Mouse (Mus musculus) intestine, embryonic 16.5 days (tissue): ENCODE measurements around the gene Zic2. TPM values are rescaled to one million over a fixed set of nuclear protein-coding genes. Genes with fewer than 3 reads are reported as not detected.

Experiments
- ATAC-seq: fragments of 200-750 bp; cut with Nextera tagmentation; 2 replicates; pipeline ENCODE4 v1.8.0; 2017; ENCODE audit warnings: moderate TSS enrichment, moderate library complexity
- H3K27ac ChIP-seq: fragments of 300-500 bp; sonication (generic); 2 replicates; pipeline ENCODE4 v1.5.1; 2014; ENCODE audit warnings: mild to moderate bottlenecking, low read length
- H3K27me3 ChIP-seq: fragments of 300-500 bp; sonication (generic); replicated peaks from 2 replicates; pipeline ENCODE4 v1.6.1; 2014; ENCODE audit warnings: low read length, control low read depth, mixed read lengths; ENCODE audit not compliant: control insufficient read depth, insufficient read depth
- H3K36me3 ChIP-seq: fragments of 300-500 bp; sonication (generic); 2 replicates; pipeline ENCODE4 v1.6.1; 2014; ENCODE audit warnings: low read length, control low read depth; ENCODE audit not compliant: control insufficient read depth, insufficient read depth
- H3K4me1 ChIP-seq: fragments of 300-500 bp; sonication (generic); 2 replicates; pipeline ENCODE4 v1.6.1; 2014; ENCODE audit warnings: low read length, control low read depth, mixed read lengths; ENCODE audit not compliant: control insufficient read depth, insufficient read depth
- H3K4me2 ChIP-seq: fragments of 300-500 bp; sonication (generic); 2 replicates; pipeline ENCODE4 v1.6.1; 2014; ENCODE audit warnings: low read depth, low read length, control low read depth
- H3K4me3 ChIP-seq: fragments of 300-500 bp; sonication (generic); 2 replicates; pipeline ENCODE4 v1.5.1; 2014; ENCODE audit warnings: mild to moderate bottlenecking, low read length
- H3K9ac ChIP-seq: fragments of 300-500 bp; sonication (generic); 2 replicates; pipeline ENCODE4 v1.6.1; 2014; ENCODE audit warnings: low read depth, low read length
- H3K9me3 ChIP-seq: fragments of 300-500 bp; sonication (generic); 2 replicates; pipeline ENCODE4 v1.6.1; 2016; ENCODE audit warnings: low read length, control low read depth; ENCODE audit not compliant: control insufficient read depth
- WGBS: fragments of 180-500 bp; shearing (Covaris S2); extraction: QIAGEN DNeasy Blood & Tissue Kit; methylation state at CpG from one replicate; pipeline ENCODE4 v1.1.7; 2014; 5-methylcytosine and 5-hydroxymethylcytosine counted together
- polyA plus RNA-seq: library from polyadenylated mRNA; unstranded; fragments of >200 nt; fragmentation: Nextera tagmentation; extraction: Ambion mirVana; gene quantifications from 2 replicates; pipeline ENCODE4 v1.2.1, GENCODE M21; 2015

Gene Zic2
- not detected in 2 replicates for polyA plus RNA-seq

- Histone ChIP-seq H3K9me3 (no peaks in the 10 kb centered on the region), H3K4me3 (peak within 1 kb of the TSS; percentile 41), H3K4me2 (peak within 1 kb of the TSS; percentile 65), H3K27me3 (peaks cover 79% of the 10 kb centered on the region), H3K9ac (no peak within 1 kb of the TSS), H3K27ac (no peak within 1 kb of the TSS), H3K36me3 (no peaks in the 10 kb centered on the region), H3K4me1 (peaks cover 18% of the 10 kb centered on the region)
- under 1% methylated on average over 54 of the region's 73 CpGs for WGBS
- peak; percentile 34 for ATAC-seq
Observed at GRCm38 (mm10) chr14:122474891-122475556, at the start of gene Zic2. TSS of gene Zic2 (plus strand) at chr14:122475435.

DNA sequence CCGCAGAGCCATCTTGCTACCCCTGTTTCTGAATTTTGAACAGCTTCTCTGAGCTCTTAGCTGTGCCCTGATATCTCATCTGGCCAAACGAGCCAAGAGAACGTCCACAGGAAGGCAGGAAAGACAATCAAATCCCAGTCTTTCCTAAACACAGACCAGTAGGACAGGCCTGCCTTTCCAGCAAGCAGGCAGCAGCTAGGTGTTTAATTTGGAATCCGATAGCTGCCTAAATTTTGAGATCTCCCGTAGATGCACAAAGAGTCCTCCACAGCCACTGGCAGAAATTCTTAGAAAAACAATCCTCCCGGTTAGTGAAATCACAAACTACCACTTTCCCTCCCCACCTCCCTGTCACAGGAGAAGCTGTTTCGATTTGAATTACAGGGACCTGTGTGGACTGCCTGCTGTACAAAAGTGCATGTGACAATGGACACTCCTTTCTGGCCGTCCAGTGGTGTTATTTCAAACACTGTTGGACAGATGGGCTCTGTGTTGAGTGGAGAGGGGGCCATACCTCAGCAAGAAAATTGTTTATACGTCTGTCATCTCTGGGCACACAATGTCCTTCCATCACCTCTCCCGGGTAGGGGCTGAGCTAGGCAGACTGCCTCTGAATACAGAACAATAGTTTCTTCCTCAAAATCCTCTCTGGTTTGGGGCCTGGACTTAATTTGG is 48.6 kb upstream of the Zic2 start:
- Histone ChIP-seq H3K4me2 (no peak overlapping the region), H3K36me3 (no peaks in the 10 kb centered on the region), H3K9me3 (no peaks in the 10 kb centered on the region), H3K4me3 (no peak overlapping the region), H3K4me1 (no peaks in the 10 kb centered on the region), H3K27me3 (no peaks in the 10 kb centered on the region), H3K9ac (no peak overlapping the region), H3K27ac (no peak overlapping the region)
- WGBS: 35% methylated on average over 10 of the region's 10 CpGs
- ATAC-seq: no peak

DNA sequence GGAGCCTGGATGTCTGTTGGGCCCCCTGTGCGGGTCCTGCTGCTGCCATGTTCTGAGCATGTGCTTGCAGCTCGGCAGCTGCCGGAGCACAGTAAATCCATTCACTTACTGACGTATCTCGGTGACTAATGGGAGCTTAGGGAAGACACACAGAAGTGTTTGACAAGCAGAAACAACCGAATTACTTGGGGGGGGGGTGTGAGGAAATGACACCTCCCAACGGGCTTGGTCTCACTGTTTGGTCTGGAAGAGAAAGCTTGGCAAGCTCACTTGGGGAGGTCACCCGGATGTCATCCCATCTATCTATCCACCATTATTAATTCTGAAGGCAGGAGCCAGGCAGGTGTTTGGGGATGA is 48.1 kb upstream of the Zic2 start:
- H3K4me1 ChIP-seq: no peaks in the 10 kb centered on the region
- no peak for ATAC-seq
- no peaks in the 10 kb centered on the region for H3K36me3 ChIP-seq
- H3K4me2 ChIP-seq: no peak overlapping the region
- no peak overlapping the region for H3K27ac ChIP-seq
- H3K9me3 ChIP-seq: no peaks in the 10 kb centered on the region
- H3K4me3 ChIP-seq: no peak overlapping the region
- no peaks in the 10 kb centered on the region for H3K27me3 ChIP-seq
- WGBS: 40% methylated on average over 8 of the region's 8 CpGs
- no peak overlapping the region for H3K9ac ChIP-seq

- H3K9ac ChIP-seq: no peak overlapping the region
- no peaks in the 10 kb centered on the region for H3K27me3 ChIP-seq
- H3K27ac ChIP-seq: no peak overlapping the region
- 77% methylated on average over 3 of the region's 3 CpGs for WGBS
- no peaks in the 10 kb centered on the region for H3K36me3 ChIP-seq
- no peaks in the 10 kb centered on the region for H3K4me1 ChIP-seq
- H3K4me3 ChIP-seq: no peak overlapping the region
- H3K9me3 ChIP-seq: no peaks in the 10 kb centered on the region
- H3K4me2 ChIP-seq: no peak overlapping the region
- ATAC-seq: no peak
Observed at GRCm38 (mm10) chr14:122427654-122428053, 47.6 kb upstream of the Zic2 start.

GRCm38 (mm10) chr14:122432558-122432957 is 42.7 kb upstream of the Zic2 start:
- Histone ChIP-seq H3K9me3 (no peaks in the 10 kb centered on the region), H3K4me3 (no peak overlapping the region), H3K4me2 (no peak overlapping the region), H3K27ac (no peak overlapping the region), H3K36me3 (no peaks in the 10 kb centered on the region), H3K4me1 (no peaks in the 10 kb centered on the region), H3K27me3 (no peaks in the 10 kb centered on the region), H3K9ac (no peak overlapping the region)
- ATAC-seq: no peak
- 60% methylated on average over 3 of the region's 3 CpGs for WGBS

DNA sequence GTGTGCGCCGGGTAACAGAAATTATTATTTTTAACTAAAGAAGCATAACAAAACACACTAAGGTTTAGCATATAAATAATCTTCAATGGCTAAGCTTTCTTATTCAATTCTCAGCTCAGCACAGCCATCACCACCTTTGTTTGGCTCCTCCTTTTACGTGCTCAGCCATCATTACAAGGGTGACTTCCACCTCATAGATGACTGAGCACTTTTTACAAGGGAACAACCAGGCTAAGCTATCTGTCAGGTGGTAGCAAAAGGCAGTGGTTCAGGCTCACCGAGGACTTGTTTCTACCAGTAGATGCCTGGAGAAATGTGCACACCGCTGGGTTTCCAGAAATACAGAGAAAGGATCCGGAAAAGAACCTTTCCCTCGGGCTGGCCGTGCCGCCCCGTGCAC is 41.2 kb upstream of the Zic2 start:
- Histone ChIP-seq H3K9me3 (no peaks in the 10 kb centered on the region), H3K4me3 (no peak overlapping the region), H3K4me1 (no peaks in the 10 kb centered on the region), H3K27me3 (no peaks in the 10 kb centered on the region), H3K9ac (no peak overlapping the region), H3K36me3 (no peaks in the 10 kb centered on the region), H3K27ac (no peak overlapping the region), H3K4me2 (no peak overlapping the region)
- WGBS: 91% methylated on average over 10 of the region's 10 CpGs
- no peak for ATAC-seq

DNA sequence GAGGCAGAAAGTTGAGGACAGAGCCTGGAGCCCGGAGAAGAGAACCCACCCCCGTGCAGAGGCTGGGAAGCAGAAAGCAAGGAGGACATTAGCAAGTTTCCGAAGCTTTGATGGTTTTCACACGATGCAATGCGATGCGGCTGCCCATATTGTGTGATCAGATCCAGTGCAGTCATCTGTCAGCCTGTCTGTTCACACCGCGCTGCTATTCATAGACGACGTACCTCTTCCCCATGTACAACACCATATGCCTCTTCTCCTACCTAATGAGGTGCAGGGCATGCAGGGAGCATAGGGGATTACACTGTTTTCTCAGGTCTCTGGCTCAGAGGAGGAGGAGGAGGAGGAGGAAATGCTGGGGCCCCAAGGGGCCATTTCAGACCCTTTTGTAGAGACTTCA is 38.4 kb upstream of the Zic2 start:
- Histone ChIP-seq H3K9me3 (no peaks in the 10 kb centered on the region), H3K4me1 (no peaks in the 10 kb centered on the region), H3K27me3 (no peaks in the 10 kb centered on the region), H3K27ac (no peak overlapping the region), H3K36me3 (no peaks in the 10 kb centered on the region), H3K4me2 (no peak overlapping the region), H3K4me3 (no peak overlapping the region), H3K9ac (no peak overlapping the region)
- WGBS: 71% methylated on average over 10 of the region's 10 CpGs
- no peak for ATAC-seq

GRCm38 (mm10) chr14:122449601-122450495 is 25.4 kb upstream of the Zic2 start:
- 0 out of 2 replicates have a peak overlapping the region, but pooled peaks have one; percentile 38 for H3K4me2 ChIP-seq
- ATAC-seq: no peak
- no peak overlapping the region for H3K4me3 ChIP-seq

More at GRCm38 (mm10) chr14:122449601-122450495, 25.4 kb upstream of the Zic2 start:
- no peak overlapping the region for H3K27ac ChIP-seq
- WGBS: 5% methylated on average over 29 of the region's 29 CpGs
- H3K36me3 ChIP-seq: no peaks in the 10 kb centered on the region
- H3K4me1 ChIP-seq: peaks cover 5% of the 10 kb centered on the region; the same call in 1 of the 2 replicates
- H3K9me3 ChIP-seq: no peaks in the 10 kb centered on the region
- H3K9ac ChIP-seq: no peak overlapping the region
- peaks cover 63% of the 10 kb centered on the region for H3K27me3 ChIP-seq
